Mouse (Mus musculus): ENCODE measurements around the gene Sinhcaf.
"Not testable (repeated sequence)": the region's sequence is repeated elsewhere in the genome, so short reads cannot be mapped to it uniquely, and the experiment has no call there.

Sinhcaf gene

DNA sequence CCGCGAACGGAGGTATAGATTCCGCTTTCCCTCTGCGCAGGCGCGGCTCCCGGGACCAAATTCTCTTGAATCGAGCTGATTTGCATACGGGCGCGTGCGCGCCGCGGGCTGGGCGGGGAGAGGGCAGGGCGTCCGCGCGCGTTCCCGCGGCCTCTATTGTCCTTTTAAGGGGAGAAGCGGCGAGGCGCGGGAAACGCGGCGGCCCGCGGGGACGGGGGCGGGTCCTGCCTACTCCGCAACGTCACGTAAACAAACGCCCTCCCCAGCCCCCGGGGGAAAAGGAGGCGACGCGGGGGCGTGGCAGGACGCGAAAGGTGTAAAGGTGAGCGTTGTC, at the start of gene Sinhcaf:
Gene Sinhcaf (minus strand): TSS at position 59 of the 334 bp plus-strand sequence.
- DNase-seq (ENCODE audit: low read depth in 2 of 2, low spot score in 2 of 2), result peak; percentile 94 to 98

DNA sequence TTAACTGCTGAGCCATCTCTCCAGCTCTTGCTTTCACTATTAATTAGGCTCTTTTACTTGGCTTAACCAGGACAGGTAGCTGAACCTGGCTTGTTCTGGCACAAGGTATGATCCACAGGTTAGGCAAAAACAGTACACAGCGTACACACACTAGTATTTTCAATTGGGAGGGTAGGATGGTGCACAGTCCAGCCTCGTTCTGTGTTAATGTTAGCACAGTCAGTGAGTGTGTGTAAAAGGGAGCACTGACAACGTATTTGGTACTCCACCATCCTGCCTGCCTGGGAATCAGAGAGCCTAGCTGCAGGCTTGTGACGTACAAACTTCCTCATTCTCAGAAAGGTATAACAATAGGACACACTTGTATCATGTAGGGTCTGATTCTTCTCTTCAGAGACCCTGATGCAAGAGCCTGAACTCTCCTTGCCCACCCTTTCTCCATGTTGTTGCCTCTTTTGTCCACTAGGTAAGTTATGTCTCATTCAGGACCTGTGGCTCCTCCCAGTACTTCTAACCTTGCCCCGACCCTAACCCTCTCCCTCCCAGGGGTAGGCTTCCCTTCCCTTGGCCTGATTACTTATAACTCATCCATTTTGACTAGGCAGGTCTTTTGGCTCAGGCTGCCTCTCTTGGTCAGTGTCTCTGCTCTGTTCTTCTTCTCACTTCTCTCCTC, 48.2 kb upstream of the Sinhcaf start:
- DNase-seq (ENCODE audit: low read depth in 2 of 2, low spot score in 2 of 2), result no peak

DNA sequence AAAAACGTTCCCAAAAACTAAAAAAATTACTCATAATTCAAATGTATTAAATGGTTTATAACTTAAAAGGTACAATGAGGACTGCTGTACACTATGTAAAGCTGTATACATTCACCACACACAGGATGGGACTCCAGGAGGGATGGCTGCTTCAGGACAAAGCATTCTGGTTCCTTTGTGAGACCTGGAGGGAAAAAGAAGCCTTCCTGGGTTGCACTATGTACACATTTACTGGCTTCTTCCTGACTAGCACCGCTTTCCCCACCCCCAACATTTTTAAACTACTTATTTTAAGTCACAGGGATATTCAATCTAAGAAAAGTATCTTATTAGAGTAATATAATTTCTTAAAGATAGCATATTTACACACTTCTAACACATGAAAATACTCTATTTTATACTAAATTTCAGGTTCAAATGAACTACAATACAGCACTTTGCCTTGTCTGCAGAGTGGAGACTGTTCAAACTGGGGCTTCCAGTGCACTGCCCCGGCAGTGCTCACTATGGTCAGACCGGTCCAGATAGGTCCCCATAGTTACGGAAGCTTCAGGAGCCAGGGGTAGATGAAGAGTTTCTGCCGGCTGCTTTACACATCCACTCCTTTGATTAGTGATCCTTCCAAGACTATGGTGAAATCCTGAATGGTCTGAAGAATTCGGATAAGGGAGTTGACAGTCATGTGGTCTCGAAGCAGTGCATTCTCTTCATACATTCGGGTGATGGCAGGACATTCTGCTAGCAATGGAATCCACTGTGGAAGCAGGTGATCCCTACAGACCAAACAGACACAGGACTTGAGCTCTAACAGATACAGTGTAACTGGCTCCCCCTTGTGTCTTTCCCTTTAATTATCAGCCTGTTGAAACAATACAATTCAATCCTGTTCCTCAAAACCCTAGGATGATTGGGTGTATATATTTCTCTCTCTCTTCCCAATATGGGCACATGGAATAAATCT, 47.1 kb upstream of the Sinhcaf start:
- DNase-seq (ENCODE audit: low read depth in 2 of 2, low spot score in 2 of 2), result no peak

DNA sequence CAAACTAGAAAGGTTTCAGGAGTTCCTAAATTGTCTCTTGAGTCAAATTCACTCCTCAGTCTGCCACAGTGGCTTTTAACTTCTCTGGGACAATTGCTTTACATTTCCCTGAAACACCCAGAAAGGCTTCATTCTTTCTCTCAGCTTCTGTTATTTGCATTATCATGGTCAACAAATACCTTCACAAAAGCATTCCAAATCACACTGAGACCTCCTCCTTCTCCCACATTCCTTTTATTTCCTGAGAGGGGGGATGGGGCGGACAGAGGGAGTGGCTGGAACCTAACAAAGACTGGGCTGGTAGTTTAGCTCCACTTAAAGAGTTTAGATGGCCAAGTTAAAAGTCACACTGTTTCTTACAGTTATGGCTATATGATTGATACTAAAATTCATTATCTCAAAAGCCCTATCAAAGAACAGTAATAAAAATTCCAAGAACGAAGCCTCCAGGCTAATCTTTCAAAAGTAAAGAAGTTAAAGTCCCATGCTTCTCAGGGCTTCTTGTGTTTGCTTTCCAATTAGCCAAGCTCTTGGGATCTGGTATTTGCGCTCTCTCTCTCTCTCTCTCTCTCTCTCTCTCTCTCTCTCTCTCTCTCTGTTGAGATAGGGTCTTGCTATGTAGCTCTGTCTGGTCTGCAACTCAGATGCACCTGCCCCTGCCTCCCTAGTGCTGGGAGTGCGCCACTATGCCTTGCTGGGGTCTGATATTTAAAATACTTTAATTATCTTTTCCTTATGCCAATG, 46.3 kb upstream of the Sinhcaf start:
- DNase-seq (ENCODE audit: low read depth in 2 of 2, low spot score in 2 of 2), result no peak

DNA sequence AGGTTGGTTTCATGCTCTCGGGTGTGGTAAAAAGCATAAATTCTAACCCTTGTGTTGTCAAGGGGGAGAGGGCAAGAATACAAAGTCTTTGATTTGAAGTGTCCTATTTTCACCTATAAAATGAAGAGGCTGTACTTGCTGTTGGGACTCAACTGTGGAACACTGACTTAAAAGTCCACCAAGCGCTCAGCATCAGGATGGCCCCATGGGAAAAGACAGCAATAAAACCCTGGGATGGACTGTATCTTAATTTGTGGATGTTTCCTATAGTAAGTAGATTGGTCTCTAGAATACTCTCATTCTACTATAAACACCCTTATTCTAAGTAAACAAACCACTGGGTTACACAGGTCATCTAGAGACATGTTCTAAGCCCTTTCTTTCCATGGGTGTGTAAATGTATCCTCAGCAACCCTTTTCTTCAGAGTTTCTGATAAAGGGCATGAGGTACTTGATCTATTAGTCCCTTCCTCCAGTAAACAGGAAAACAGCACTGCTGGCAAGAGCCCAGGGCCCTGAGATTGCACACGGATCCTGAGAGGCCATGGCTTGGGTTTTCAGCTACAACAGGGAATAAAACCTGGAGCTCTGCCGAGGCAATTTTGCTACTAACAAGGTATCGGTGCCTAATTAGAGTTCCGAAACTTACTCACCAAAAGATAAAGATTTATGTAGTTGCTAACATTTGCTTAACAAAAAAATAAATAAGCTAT, 45.5 kb upstream of the Sinhcaf start:
- DNase-seq (ENCODE audit: low read depth in 2 of 2, low spot score in 2 of 2), result no peak

DNA sequence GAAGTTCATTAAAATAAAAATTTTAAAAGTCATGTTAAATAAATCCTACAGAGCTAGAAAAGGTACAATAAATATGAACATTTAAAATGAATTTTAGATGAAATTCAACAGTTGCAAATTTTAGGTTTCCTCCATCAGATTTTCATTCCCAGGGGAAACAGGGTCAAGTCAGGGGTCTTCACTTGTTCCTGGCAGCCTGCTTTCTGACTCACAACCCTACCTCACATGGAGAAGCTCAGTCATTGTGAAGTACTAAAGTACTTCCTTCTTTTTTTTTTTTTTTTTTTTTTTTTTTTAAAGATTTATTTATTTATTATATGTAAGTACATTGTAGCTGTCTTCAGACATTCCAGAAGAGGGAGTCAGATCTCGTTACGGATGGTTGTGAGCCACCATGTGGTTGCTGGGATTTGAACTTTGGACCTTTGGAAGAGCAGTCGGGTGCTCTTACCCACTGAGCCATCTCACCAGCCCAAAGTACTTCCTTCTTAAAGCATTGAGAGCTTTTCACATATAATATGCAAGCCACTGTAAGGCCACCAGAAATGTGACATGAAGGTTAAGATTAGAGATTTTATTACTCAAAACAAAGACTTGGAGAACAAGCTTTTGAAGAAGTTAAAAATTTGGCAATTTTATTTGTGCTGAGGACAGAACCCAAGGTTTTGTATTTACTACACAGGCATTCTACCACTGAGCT, 43.7 kb upstream of the Sinhcaf start:
- DNase-seq (ENCODE audit: low read depth in 2 of 2, low spot score in 2 of 2), result not testable (repeated sequence)

DNA sequence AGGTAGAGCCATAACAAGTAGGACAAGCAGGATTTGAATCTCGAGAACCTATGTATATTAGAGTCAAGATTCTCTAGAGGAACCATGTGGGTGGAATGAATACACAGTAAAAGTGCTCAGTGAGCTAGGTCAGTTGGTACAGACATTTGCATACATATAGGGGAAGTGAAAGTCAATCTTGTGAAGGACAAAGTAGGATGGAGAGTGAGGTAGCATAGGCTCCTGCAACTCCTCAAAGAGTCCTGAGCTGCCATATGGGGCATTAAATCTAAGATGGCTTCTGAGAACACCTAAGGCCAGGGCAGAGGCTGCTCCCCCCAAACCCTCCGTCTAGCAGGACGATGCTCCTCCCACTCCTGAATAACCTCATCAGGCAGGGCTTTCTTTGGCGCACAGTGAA, 39.7 kb upstream of the Sinhcaf start:
- DNase-seq (ENCODE audit: low read depth in 2 of 2, low spot score in 2 of 2), result no peak

DNA sequence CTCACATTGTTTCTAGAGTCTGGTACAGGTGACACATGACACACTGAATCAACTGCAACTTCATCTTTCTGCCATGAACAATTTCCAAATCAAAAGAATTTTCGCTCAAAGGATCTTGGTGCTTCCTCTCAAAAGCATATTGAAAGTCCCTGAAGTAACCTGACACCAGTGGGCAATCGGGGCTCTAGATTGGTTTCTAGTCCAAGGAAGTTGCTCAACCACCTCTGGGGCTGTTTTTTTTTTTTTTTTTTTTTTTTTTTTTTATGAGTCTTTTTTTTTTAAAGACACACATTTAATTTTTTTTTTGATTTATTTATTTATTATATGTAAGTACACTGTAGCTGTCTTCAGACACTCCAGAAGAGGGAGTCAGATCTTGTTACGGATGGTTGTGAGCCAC, 34.2 kb upstream of the Sinhcaf start:
- DNase-seq (ENCODE audit: low read depth in 2 of 2, low spot score in 2 of 2), result no peak

DNA sequence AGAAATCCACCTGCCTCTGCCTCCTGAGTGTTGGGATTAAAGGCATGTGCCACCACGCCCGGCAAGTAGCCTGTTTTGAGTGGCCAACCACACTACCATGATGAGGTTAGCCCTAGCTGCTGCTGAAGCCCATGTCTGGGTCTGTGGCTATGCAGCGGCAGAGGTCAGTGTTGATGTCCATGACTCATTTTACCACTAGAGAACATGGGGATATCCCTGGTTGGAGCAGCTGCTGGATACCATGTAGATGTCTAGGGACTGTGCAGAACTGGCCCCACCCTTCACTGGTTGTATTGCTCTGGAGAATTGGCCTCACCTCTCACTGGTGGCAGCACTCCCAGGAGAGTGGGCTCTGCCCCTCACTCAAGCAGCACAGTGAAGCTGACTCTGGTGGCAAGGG, 28.8 kb upstream of the Sinhcaf start:
- DNase-seq (ENCODE audit: low read depth in 2 of 2, low spot score in 2 of 2), result no peak

DNA sequence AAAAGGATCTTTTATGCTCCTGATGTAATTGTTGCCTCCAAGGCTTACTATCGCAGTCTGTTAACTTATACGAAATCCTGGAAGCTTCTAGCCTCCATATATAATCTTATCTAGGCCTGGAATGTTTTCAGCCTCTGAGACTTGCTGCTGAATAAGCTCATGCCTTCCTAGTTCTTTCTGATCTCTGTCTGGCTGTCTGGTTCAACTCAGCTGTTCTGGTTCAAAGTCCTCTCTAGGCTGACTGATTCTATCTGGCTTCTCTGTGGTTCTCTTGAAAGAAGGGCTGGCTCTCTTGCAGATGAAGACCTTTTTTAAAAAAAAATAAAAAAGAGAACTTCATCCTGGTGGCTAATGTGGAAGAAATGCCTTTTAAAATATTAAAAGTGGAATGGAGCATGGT, 26.6 kb upstream of the Sinhcaf start:
- no peak for DNase-seq (ENCODE audit: low read depth in 2 of 2, low spot score in 2 of 2)

DNA sequence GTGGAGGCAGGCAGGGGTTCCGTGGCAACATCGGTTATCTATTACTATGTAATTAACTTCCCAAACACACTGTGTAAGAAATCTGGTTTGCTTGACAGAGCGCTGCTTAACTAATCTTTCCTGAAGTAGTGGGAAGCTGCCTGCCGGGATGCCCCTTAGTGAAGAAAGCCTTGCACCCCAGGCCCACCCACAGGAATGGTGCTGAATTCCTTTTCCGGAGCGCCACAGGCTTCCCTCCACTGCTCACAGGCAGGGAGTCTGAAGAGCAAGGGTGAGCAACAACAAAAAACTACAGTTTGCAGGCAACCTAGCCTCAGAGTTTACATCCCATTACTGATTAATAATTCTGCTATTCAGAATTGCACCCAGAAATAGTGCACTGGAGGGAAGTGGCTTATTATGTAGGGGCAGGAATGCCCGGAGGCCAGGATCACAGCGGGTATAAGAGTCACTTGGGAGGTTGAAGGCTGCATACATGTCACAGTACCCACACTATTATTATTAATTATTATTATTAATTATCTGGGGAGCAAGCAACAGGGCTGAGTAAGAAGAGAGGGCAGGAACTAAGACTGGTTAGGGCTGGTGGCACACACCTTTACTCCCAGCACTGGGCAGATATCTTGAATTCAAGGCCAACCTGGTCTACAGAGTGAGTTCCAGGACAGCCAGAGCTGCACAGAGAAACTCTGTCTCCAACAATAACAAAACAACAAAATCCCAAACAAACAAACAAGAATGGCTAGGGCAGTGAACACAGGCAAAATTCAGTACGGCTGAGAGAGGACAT, 26.0 kb upstream of the Sinhcaf start:
- no peak for DNase-seq (ENCODE audit: low read depth in 2 of 2, low spot score in 2 of 2)

DNA sequence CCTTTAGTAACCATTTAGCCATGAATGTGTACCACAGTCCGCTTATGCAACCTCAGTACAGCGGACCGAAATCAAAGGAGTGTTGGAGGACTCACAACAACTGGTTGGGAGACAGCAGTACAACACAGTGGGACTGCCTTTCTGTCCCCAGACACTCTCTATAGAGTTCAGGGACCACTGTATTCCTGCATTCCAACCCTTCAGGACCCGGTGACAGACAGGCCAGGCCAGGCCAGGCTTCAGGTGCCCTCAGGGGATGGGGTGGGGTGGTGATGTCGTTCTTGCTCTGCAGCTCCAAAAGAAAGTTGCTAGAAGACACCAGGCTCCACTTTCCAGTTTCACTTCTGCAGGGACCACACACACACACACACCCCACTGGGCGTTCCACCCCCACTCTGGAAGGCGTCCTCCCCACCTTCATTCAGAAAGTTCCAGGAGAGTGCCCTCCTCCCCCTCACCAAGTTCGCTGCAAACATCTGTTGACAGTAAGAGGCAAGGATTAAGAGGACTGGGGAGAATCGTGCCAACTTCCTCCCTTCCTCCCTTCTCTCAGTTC, 25.2 kb upstream of the Sinhcaf start:
- DNase-seq (ENCODE audit: low read depth in 2 of 2, low spot score in 2 of 2), result no peak

DNA sequence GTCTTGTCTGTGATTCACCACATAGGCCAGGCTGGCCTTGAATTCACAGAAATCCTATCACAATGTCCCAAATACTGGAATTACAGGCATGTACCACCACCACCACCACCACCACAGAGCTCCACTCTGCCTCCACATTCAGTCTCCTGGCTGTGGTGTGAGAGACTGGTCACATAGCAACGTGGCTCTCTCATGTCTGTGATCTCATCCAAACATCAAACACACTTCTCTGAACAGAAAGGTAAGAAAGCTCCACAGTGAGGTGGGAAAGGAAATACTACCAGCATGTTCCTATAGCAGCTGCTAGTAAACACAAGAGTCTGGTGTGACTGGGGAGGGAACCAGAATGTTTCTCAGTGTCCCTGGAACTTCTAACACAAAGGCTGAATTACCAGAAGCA, 15.0 kb upstream of the Sinhcaf start:
- peak; percentile 29 to 40 for DNase-seq (ENCODE audit: low read depth in 2 of 2, low spot score in 2 of 2)

DNA sequence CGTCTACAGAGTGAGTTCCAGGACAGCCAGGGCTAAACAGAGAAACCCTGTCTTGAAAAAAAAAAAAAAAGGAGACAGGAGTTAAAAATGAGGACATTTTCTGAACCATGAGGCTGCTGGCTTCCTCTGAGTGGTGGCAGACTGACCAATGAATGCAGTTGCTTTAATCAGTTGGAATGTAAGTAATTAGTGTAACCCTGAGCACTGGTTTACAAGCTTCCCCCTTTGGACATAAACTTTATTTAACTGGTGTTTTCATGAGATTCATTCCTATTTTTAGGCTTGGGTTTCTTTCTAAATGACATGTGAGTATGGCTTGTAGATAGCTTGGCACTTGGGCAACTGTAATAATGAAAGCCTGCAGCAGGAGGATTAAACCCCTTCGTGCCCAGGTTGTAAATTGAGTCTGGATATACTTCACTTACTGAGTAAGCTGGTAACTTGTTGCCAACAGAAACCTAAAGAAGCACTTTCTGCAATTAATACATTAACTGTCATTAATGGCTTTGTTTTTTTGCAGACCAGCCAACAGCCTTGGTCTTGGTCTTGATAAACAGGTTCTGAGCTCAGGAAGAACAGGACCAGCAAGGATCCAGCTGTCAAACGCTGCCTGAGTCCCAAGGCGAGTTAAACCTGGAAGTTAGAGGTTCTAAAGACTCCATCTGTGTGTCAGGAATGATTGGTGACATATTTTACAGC, 13.4 kb upstream of the Sinhcaf start:
- DNase-seq (ENCODE audit: low read depth in 2 of 2, low spot score in 2 of 2), result no peak

DNA sequence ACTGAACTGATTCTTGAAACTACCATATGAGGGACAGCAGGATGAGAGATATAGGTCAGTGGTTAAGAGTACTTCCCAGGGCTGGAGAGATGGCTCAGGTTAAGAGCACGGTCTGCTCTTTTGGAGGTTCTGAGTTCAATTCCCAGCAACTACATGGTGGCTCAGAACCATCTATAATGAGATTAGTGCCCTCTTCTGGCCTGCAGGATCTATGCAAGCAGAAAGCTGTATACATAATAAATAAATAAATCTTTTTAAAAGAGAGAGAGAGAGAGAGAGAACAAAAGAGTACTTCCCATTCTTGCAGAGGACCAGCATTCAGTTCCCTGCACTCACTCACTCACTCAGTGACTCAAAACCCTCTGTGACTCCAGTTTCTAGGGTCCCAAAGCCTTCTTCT, 12.4 kb upstream of the Sinhcaf start:
- no peak for DNase-seq (ENCODE audit: low read depth in 2 of 2, low spot score in 2 of 2)

DNA sequence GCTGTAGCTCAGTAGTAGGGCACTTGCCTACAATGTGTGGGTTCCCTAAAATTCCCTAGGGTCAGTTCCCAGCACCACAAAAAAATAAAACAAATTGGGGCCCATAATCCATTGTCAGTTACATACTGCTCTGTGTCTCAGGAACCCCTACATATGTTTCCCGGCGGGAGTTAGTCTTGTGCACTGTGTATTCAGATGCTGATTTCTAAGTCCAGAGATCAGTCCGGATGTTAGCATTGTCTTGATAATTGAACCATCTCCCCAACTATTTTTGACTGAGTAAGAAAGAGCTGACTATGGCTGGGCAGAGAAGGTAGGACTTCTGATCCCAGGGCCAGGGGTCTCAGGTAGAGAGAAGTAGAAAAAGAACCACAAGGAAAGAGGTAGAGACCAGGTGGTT, 10.8 kb upstream of the Sinhcaf start:
- no peak for DNase-seq (ENCODE audit: low read depth in 2 of 2, low spot score in 2 of 2)

DNA sequence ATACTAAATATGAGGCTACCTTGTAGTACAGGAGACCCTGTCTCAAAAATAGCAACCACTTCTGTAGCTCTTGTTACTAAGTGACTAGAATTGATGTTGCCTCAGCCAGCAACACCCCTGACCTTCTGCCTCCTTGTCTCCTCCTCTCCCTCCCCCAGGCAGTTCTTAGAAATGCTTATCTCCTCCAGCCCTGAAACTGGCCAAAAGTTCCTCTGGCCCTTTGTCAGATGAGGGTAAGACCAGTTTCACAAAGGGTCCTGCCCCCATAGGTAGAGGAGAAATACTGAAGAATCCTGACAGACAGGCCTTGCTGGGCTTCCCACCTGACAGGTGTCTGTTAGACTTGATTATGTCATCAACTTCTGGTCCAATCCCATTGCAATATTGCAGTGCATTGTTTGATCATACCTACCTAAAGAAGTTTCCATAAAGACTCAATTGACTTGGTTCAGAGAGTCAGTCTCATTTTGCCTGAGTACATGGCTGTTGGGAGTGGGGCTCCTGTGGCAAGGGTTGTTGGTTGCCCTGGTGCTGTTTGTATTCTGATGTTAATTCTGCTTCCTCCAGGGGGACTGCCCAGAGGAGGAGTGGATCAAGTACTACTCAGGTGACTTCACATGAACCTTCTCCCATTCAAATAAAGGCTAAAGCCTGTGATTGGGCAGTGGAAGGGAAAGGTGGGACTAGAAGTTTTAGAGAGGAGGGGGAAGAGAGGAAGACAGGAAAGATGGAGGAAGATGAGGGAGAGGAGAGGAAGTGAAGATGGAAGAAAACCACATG, 9.6 kb upstream of the Sinhcaf start:
- no peak for DNase-seq (ENCODE audit: low read depth in 2 of 2, low spot score in 2 of 2)

DNA sequence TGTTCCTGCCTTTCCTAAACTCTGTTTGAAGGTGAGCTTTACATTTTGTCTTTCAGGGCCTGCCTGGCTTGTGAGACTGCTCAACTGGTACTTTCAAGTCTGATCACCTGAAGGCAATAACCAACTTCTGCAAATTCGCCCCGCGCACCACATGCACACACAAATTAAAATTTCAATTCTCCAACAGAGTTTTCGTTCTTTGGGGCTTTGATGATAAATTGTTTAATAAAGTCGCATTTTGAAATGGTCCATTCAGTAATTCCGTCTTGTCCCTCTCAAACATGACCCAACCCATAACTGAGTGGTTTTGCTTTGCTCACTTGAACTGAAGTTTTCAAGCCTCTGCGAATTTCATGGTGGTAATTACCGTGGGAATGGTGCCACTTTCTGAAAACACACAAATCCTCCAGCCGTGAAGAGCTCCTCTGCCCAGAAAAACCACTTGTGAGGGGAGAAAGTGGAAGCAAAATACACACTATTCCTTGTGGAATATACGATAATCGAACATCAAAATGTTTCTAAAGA, 676 bp upstream of the Sinhcaf start:
- DNase-seq (ENCODE audit: low read depth in 2 of 2, low spot score in 2 of 2), result no peak
